In genomic region chr5:57959317-57959716, GRCm38 (mm10) we compare ENCODE assay signal across 24 mouse cellular contexts.
A peak's percentile ranks its signal among the peaks of the same experiment; 100 is the strongest.
DNase-seq lines count a peak whose midpoint lies in the region; ATAC-seq and TF ChIP-seq lines count a peak whose summit lies in the region.
"Had no signal": no experiment of that assay in that cellular context is flagged by ENCODE, and none has a peak within 500 bp of the region (broad histone marks: within the 10 kb centered on the region; RNA-seq: fewer than 3 reads in every experiment).

No protein-coding gene starts in this region.

- no peak for TF ChIP-seq EP300 in liver, embryonic 14.5 days (IDR thresholded peaks at IDR 0.05; ENCODE audit: low read depth)

- no peak overlapping the region for H3K27ac ChIP-seq in liver, embryonic 14.5 days
- no peak overlapping the region for H3K27ac ChIP-seq in midbrain, postnatal 0 days (ENCODE audit: low read depth, low read length)
- H3K27ac ChIP-seq: embryonic facial prominence, embryonic 12.5 days; embryonic facial prominence, embryonic 15.5 days; forebrain, embryonic 15.5 days; heart, embryonic 15.5 days; hindbrain, embryonic 12.5 days; hindbrain, embryonic 15.5 days had no signal

- H3K4me2 ChIP-seq in liver, embryonic 14.5 days (ENCODE audit: low read depth), result no peak overlapping the region
- no peak overlapping the region for H3K4me2 ChIP-seq in midbrain, postnatal 0 days (ENCODE audit: low read depth, low read length, poor library complexity, severe bottlenecking)
- H3K4me2 ChIP-seq: embryonic facial prominence, embryonic 12.5 days; embryonic facial prominence, embryonic 15.5 days; forebrain, embryonic 15.5 days; heart, embryonic 12.5 days; heart, embryonic 15.5 days; hindbrain, embryonic 12.5 days; hindbrain, embryonic 15.5 days had no signal

- no peak overlapping the region for H3K9ac ChIP-seq in liver, embryonic 14.5 days (replicated peaks)
- no peak overlapping the region for H3K9ac ChIP-seq in midbrain, postnatal 0 days (replicated peaks; ENCODE audit: low read length, poor library complexity, severe bottlenecking)
- H3K9ac ChIP-seq: embryonic facial prominence, embryonic 12.5 days; embryonic facial prominence, embryonic 15.5 days; forebrain, embryonic 15.5 days; heart, embryonic 12.5 days; heart, embryonic 15.5 days; hindbrain, embryonic 12.5 days; hindbrain, embryonic 15.5 days had no signal

- peak; percentile 81 for ATAC-seq in G1E (ENCODE audit: extremely low read depth, insufficient number of reproducible peaks, low FRiP score, poor library complexity, severe bottlenecking)
- ATAC-seq in liver, embryonic 14.5 days (ENCODE audit: insufficient read depth), result peak; percentile 13; the same call in 1 of the 2 replicates
- no peak for ATAC-seq in midbrain, postnatal 0 days (ENCODE audit: low FRiP score)
- ATAC-seq: activated CD4-positive, CD25-positive, alpha-beta regulatory T cell, adult 4 months; forebrain, embryonic 15.5 days had no signal

- no peaks in the 10 kb centered on the region for H3K9me3 ChIP-seq in G1E (replicated peaks)
- no peaks in the 10 kb centered on the region for H3K9me3 ChIP-seq in liver, embryonic 14.5 days (ENCODE audit: control insufficient read depth, low read length)
- no peaks in the 10 kb centered on the region for H3K9me3 ChIP-seq in midbrain, postnatal 0 days (ENCODE audit: low read length)
- H3K9me3 ChIP-seq: embryonic facial prominence, embryonic 12.5 days; embryonic facial prominence, embryonic 15.5 days; forebrain, embryonic 15.5 days; heart, embryonic 12.5 days; heart, embryonic 15.5 days; hindbrain, embryonic 12.5 days; hindbrain, embryonic 15.5 days had no signal

- DNase-seq in 416B (ENCODE audit: low read depth) (peak; percentile 73), G1E (ENCODE audit: low spot score) (peak; percentile 8)
- DNase-seq in c-Kit-positive CD71-positive TER-119-negative erythroid progenitor cells, embryonic 14.5 days (ENCODE audit: low read depth), result peak; percentile 8
- no peak for DNase-seq in liver, embryonic 14.5 days (ENCODE audit: low read depth in 3 of 3, low spot score in 3 of 3)
- no peak for DNase-seq in heart, postnatal 4 days
- no peak for DNase-seq in retina, embryonic 14.5 days (ENCODE audit: low spot score)
- no peak for DNase-seq in heart, postnatal 10 days
- no peak for DNase-seq in midbrain, postnatal 0 days (ENCODE audit: low spot score)
- DNase-seq: adrenal gland, adult 8-10 months; adrenal gland, postnatal 25 days; cerebellum, adult 18-20 months; cerebellum, adult 9-10 months; cerebellum, postnatal 14 days; gastrocnemius, postnatal 25 days; heart, adult 18-20 months; heart, postnatal 14 days had no signal

- no peaks in the 10 kb centered on the region for H3K36me3 ChIP-seq in G1E (replicated peaks)
- H3K36me3 ChIP-seq in liver, embryonic 14.5 days (replicated peaks; ENCODE audit: control insufficient read depth, insufficient read depth, low read depth), result no peaks in the 10 kb centered on the region
- H3K36me3 ChIP-seq in midbrain, postnatal 0 days (ENCODE audit: insufficient read depth, low read length), result no peaks in the 10 kb centered on the region
- H3K36me3 ChIP-seq: embryonic facial prominence, embryonic 12.5 days; embryonic facial prominence, embryonic 15.5 days; forebrain, embryonic 15.5 days; heart, embryonic 12.5 days; heart, embryonic 15.5 days; hindbrain, embryonic 12.5 days; hindbrain, embryonic 15.5 days had no signal

- intact Hi-C loops in heart, postnatal 10 days (cut with DNase I), result no loop called here

- no peak for TF ChIP-seq CTCF in G1E (IDR thresholded peaks at IDR 0.05; ENCODE audit: low read depth, low read length)
- no peak for TF ChIP-seq CTCF in liver, embryonic 14.5 days (IDR thresholded peaks at IDR 0.05; ENCODE audit: low read depth)
- TF ChIP-seq CTCF in midbrain, postnatal 0 days (IDR thresholded peaks at IDR 0.05), result no peak

- no peak overlapping the region for H3K4me3 ChIP-seq in G1E (ENCODE audit: low read depth, low read length)
- no peak overlapping the region for H3K4me3 ChIP-seq in liver, embryonic 14.5 days (ENCODE audit: insufficient read depth in 1 of 2, low read depth in 2 of 2, low read length in 2 of 2)
- H3K4me3 ChIP-seq in midbrain, postnatal 0 days (ENCODE audit: low read depth, low read length), result no peak overlapping the region
- H3K4me3 ChIP-seq: embryonic facial prominence, embryonic 12.5 days; embryonic facial prominence, embryonic 15.5 days; forebrain, embryonic 15.5 days; heart, embryonic 12.5 days; heart, embryonic 15.5 days; hindbrain, embryonic 12.5 days; hindbrain, embryonic 15.5 days had no signal

- 9% methylated on average over 1 of the region's 1 CpGs for WGBS in liver, embryonic 14.5 days (ENCODE audit: insufficient replicate concordance)
- 61% methylated on average over 1 of the region's 1 CpGs for WGBS in midbrain, postnatal 0 days

- no peaks in the 10 kb centered on the region for H3K27me3 ChIP-seq in G1E (ENCODE audit: insufficient read depth, low read length)
- no peaks in the 10 kb centered on the region for H3K27me3 ChIP-seq in liver, embryonic 14.5 days (ENCODE audit: control insufficient read depth, insufficient read depth, low read length)
- no peaks in the 10 kb centered on the region for H3K27me3 ChIP-seq in midbrain, postnatal 0 days (ENCODE audit: insufficient read depth, low read length)
- H3K27me3 ChIP-seq: embryonic facial prominence, embryonic 12.5 days; embryonic facial prominence, embryonic 15.5 days; forebrain, embryonic 15.5 days; heart, embryonic 12.5 days; heart, embryonic 15.5 days; hindbrain, embryonic 12.5 days; hindbrain, embryonic 15.5 days had no signal

- H3K4me1 ChIP-seq in G1E (ENCODE audit: insufficient read depth, low read depth, low read length), result peaks cover 42% of the 10 kb centered on the region
- H3K4me1 ChIP-seq in liver, embryonic 14.5 days (replicated peaks; ENCODE audit: control insufficient read depth in 2 of 2, insufficient read depth in 2 of 2, low read length in 1 of 2), result peaks cover 0 to 2% of the 10 kb centered on the region in 2 experiments; a peak in 1 of 4 replicates
- no peaks in the 10 kb centered on the region for H3K4me1 ChIP-seq in midbrain, postnatal 0 days (ENCODE audit: insufficient read depth, low read length)
- H3K4me1 ChIP-seq: embryonic facial prominence, embryonic 12.5 days; embryonic facial prominence, embryonic 15.5 days; forebrain, embryonic 15.5 days; hindbrain, embryonic 12.5 days; hindbrain, embryonic 15.5 days had no signal

Comparison
In these comparisons a context has a peak if more than half of its experiments do, and no peak if none do; other contexts are left out.
1. DNase-seq: peak in 416B (single experiment), G1E (single experiment) and c-Kit-positive CD71-positive TER-119-negative erythroid progenitor cells, embryonic 14.5 days (single experiment); none in liver, embryonic 14.5 days (0 of 3), heart, postnatal 4 days (single experiment), retina, embryonic 14.5 days (single experiment), heart, postnatal 10 days (0 of 2) and midbrain, postnatal 0 days (single experiment).